Mouse (Mus musculus): Measurements from ENCODE around the gene Asic1. TPM values are rescaled to one million over a fixed set of nuclear protein-coding genes. Genes with fewer than 3 reads are reported as not detected.

Asic1 gene
- polyA plus RNA-seq (2011; ENCODE audit: insufficient read depth, insufficient read length, low replicate concordance, missing spikeins), result 4.7 TPM in 1 of 2 replicates, not detected in the other

GRCm38 (mm10) chr15:99670154-99670821 is at the start of gene Asic1:
Gene Asic1, plus strand, starts transcription at chr15:99670368.
- TF ChIP-seq POLR2A (IDR thresholded peaks at IDR 0.05; ENCODE audit: borderline replicate concordance, control insufficient read depth, low read depth, low read length) (no peak), CTCF (IDR thresholded peaks at IDR 0.05; ENCODE audit: control insufficient read depth, insufficient read depth, low read length) (no peak)
- WGBS, result 2% methylated on average over 68 of the region's 74 CpGs
- no peak within 1 kb of the TSS; the same call in 1 of the 2 replicates for H3K27ac ChIP-seq (ENCODE audit: control insufficient read depth, insufficient read depth, low read depth, low read length, poor library complexity)
- H3K4me3 ChIP-seq (replicated peaks; ENCODE audit: control insufficient read depth, low read depth, low read length), result no peak within 1 kb of the TSS
- no peaks in the 10 kb centered on the region for H3K4me1 ChIP-seq (ENCODE audit: control insufficient read depth, insufficient read depth, low read length)

- H3K4me1 ChIP-seq (ENCODE audit: control insufficient read depth, insufficient read depth, low read length), result no peaks in the 10 kb centered on the region
- H3K27ac ChIP-seq (ENCODE audit: control insufficient read depth, insufficient read depth, low read depth, low read length, poor library complexity), result no peak overlapping the region
- no peak overlapping the region for H3K4me3 ChIP-seq (replicated peaks; ENCODE audit: control insufficient read depth, low read depth, low read length)
- WGBS, result 92% methylated on average over 11 of the region's 11 CpGs
- TF ChIP-seq POLR2A (IDR thresholded peaks at IDR 0.05; ENCODE audit: borderline replicate concordance, control insufficient read depth, low read depth, low read length) (no peak), CTCF (IDR thresholded peaks at IDR 0.05; ENCODE audit: control insufficient read depth, insufficient read depth, low read length) (no peak)
Measured at GRCm38 (mm10) chr15:99622063-99622462, 48.1 kb upstream of the Asic1 start.

DNA sequence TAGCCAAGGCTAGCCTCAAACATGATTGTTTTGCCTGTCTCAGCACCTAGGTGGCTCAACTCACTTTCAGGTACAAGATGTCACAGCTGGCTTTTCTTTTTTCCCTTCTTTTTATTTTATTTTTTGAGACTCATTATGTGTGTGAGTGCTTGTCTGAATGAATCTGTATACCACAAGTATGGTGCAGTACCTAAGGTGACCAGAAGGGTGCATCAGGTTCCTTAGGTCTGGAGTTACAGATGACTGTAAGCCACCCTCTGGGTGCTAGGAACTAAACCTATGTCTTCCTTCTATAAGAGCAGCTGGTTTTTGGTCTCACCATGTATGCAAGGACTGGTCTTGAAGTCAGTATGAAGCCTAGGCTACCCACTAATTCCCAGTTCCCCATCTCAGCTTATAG is 38.5 kb upstream of the Asic1 start:
- TF ChIP-seq POLR2A (IDR thresholded peaks at IDR 0.05; ENCODE audit: borderline replicate concordance, control insufficient read depth, low read depth, low read length) (no peak), CTCF (IDR thresholded peaks at IDR 0.05; ENCODE audit: control insufficient read depth, insufficient read depth, low read length) (0 out of 2 replicates have a peak, but pooled peaks have one; percentile 5)
- Histone ChIP-seq H3K4me3 (replicated peaks; ENCODE audit: control insufficient read depth, low read depth, low read length) (no peak overlapping the region), H3K27ac (ENCODE audit: control insufficient read depth, insufficient read depth, low read depth, low read length, poor library complexity) (no peak overlapping the region), H3K4me1 (ENCODE audit: control insufficient read depth, insufficient read depth, low read length) (no peaks in the 10 kb centered on the region)

GRCm38 (mm10) chr15:99634702-99635101 is 35.5 kb upstream of the Asic1 start:
- H3K4me3 ChIP-seq (replicated peaks; ENCODE audit: control insufficient read depth, low read depth, low read length), result no peak overlapping the region
- WGBS, result 51% methylated on average over 7 of the region's 7 CpGs
- no peaks in the 10 kb centered on the region for H3K4me1 ChIP-seq (ENCODE audit: control insufficient read depth, insufficient read depth, low read length)
- no peak overlapping the region for H3K27ac ChIP-seq (ENCODE audit: control insufficient read depth, insufficient read depth, low read depth, low read length, poor library complexity)
- TF ChIP-seq POLR2A (IDR thresholded peaks at IDR 0.05; ENCODE audit: borderline replicate concordance, control insufficient read depth, low read depth, low read length) (no peak), CTCF (IDR thresholded peaks at IDR 0.05; ENCODE audit: control insufficient read depth, insufficient read depth, low read length) (no peak)

DNA sequence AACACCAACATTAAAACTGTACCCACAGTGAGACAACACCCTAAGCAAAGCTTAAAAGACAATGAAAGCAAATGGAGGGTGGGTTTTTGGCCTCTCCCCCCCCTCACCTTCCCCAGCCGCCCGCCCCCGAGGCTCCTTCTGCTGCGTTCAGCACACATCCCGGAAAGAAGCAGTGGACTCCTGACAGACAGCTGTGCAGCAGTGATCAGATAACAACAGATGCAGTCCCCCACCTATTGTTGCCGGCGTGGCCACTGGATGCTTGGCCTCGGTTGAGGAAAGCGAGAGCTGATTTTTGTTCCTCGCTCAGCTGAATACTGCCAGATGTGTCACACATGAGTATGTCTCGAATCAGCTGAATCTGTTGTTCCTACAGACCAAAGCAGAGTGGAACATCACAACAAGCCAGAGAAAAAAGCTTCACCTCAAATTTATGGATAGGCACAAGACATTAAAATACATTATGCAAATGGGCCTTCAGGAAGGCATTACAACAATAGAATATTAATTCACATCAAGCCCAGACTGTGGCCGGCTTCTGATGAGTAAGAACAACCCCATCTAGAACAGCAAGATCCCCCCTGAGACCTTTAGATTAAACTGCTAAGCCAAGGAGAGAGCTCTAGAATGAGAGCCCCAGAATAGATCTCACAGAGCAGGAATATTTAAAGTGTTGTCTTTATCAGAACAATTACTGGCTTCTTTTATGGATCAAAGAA is 32.6 kb upstream of the Asic1 start:
- WGBS, result 95% methylated on average over 12 of the region's 12 CpGs
- no peak for TF ChIP-seq CTCF (IDR thresholded peaks at IDR 0.05; ENCODE audit: control insufficient read depth, insufficient read depth, low read length)
- no peak for TF ChIP-seq POLR2A (IDR thresholded peaks at IDR 0.05; ENCODE audit: borderline replicate concordance, control insufficient read depth, low read depth, low read length)

GRCm38 (mm10) chr15:99638124-99638485 is 32.1 kb upstream of the Asic1 start:
- no peak overlapping the region for H3K4me3 ChIP-seq (replicated peaks; ENCODE audit: control insufficient read depth, low read depth, low read length)
- 96% methylated on average over 5 of the region's 5 CpGs for WGBS
- TF ChIP-seq CTCF (IDR thresholded peaks at IDR 0.05; ENCODE audit: control insufficient read depth, insufficient read depth, low read length) (no peak), POLR2A (IDR thresholded peaks at IDR 0.05; ENCODE audit: borderline replicate concordance, control insufficient read depth, low read depth, low read length) (no peak)
- no peaks in the 10 kb centered on the region for H3K4me1 ChIP-seq (ENCODE audit: control insufficient read depth, insufficient read depth, low read length)
- H3K27ac ChIP-seq (ENCODE audit: control insufficient read depth, insufficient read depth, low read depth, low read length, poor library complexity), result no peak overlapping the region

More for the DNA sequence above, 32.6 kb upstream of the Asic1 start:
- H3K4me3 ChIP-seq (replicated peaks; ENCODE audit: control insufficient read depth, low read depth, low read length), result no peak overlapping the region
- H3K4me1 ChIP-seq (ENCODE audit: control insufficient read depth, insufficient read depth, low read length), result no peaks in the 10 kb centered on the region
- H3K27ac ChIP-seq (ENCODE audit: control insufficient read depth, insufficient read depth, low read depth, low read length, poor library complexity), result no peak overlapping the region

DNA sequence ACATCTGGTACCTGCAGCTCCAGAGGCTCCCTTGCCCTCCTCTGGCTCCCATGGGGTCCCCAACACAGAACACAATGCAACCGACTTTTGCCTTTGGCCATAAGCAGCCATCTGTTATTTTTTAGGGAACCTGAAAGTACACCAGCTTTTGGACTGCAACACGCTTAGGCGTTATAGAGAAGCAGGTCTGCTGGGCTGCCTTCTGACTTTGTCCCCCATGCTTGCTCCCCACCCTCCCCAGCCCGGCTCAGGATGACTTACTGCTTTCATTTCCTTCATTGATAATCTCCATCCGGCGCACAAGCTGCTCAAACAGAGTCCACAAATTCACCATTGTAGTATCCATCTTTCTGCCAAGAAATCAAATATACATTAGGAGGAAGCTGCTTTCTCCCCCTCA is 27.5 kb upstream of the Asic1 start:
- H3K27ac ChIP-seq (ENCODE audit: control insufficient read depth, insufficient read depth, low read depth, low read length, poor library complexity), result peak overlapping the region; percentile 60; the same call in 1 of the 2 replicates
- WGBS, result 55% methylated on average over 6 of the region's 6 CpGs
- TF ChIP-seq CTCF (IDR thresholded peaks at IDR 0.05; ENCODE audit: control insufficient read depth, insufficient read depth, low read length) (no peak), POLR2A (IDR thresholded peaks at IDR 0.05; ENCODE audit: borderline replicate concordance, control insufficient read depth, low read depth, low read length) (no peak)
- peaks cover 1% of the 10 kb centered on the region; the same call in 1 of the 2 replicates for H3K4me1 ChIP-seq (ENCODE audit: control insufficient read depth, insufficient read depth, low read length)
- H3K4me3 ChIP-seq (replicated peaks; ENCODE audit: control insufficient read depth, low read depth, low read length), result no peak overlapping the region

- Histone ChIP-seq H3K4me1 (ENCODE audit: control insufficient read depth, insufficient read depth, low read length) (peaks cover 1% of the 10 kb centered on the region; the same call in 1 of the 2 replicates), H3K27ac (ENCODE audit: control insufficient read depth, insufficient read depth, low read depth, low read length, poor library complexity) (no peak overlapping the region), H3K4me3 (replicated peaks; ENCODE audit: control insufficient read depth, low read depth, low read length) (no peak overlapping the region)
- WGBS, result 81% methylated on average over 10 of the region's 10 CpGs
- TF ChIP-seq POLR2A (IDR thresholded peaks at IDR 0.05; ENCODE audit: borderline replicate concordance, control insufficient read depth, low read depth, low read length) (no peak), CTCF (IDR thresholded peaks at IDR 0.05; ENCODE audit: control insufficient read depth, insufficient read depth, low read length) (no peak)
Measured at GRCm38 (mm10) chr15:99643832-99644231, 26.3 kb upstream of the Asic1 start.
